Mouse (Mus musculus): ENCODE measurements at regions not wholly inside any gene's neighbourhood (a gene's known extent, or its start where the extent isn't known, plus 50 kb on each side); places are given as distances from the start of the nearest gene placed in this dataset.

DNA sequence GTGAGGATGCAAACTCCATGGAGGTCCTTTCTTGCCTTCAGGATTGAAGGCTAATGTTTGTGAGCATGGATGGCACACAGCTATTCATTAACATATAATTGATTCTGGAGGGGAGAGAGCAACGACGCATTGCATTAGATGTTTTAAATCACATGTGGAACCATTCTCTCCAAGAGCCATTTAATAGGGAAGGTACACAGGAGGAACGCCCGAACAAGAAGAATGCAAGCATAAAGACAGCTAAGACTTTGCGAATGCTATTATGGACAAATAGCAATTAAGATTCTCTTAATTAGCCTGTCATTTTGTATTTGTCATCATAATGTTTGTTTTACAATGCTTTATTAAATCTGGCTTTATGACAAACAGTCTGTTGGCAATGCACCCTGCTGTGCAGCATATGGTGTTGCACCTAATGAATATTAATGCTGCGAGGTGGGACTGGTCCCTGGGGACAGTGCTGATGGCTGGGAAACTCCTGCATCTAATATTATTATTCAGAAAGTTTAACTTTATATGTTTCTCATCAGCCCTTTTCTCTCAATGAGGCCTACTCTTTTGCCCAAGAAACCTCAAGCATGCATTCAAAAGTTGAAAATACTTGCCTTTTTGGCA is 497.5 kb downstream of the Pros1 start:
- no peak for DNase-seq

DNA sequence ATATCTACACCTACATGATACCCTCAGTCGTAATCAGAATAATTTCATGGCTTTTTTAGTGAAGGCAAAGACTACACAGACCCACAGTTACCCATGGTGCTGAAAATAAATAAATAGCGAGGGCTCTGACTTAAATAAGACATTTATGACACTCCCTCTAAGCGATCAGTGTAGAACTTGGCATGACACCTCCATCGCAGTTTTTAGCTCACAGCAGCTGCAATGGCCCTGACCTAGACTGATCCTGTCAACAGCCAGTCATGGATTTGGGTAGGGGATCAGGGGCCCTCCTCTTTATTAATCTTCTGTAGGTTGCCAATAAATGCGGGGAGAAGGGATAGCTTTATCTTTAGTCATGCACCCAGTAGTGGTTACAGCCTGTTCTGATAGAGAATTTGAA is 494.1 kb downstream of the Epha3 start:
- DNase-seq = no peak

GRCm38 (mm10) chr16:63371275-63371674 is 492.7 kb downstream of the Epha3 start:
- DNase-seq = no peak

DNA sequence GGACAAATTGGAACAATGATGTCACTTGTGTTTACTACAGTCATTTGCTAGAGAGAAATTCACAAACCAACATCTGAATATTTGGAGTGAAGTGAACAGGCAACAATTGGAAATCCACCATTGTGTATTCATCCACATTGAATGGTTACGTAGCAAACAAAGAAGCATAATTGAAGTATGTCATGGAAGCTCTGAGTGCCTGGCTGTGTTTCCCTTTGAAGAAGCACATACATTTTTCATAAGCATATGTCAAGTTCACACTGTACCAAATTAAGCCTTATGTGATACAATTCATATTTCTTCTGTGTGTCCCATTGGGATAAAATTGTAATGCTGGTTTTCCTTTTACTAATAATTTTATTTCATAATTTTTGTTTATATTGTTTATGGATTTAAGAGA is 459.0 kb downstream of the Epha3 start:
- DNase-seq = no peak

DNA sequence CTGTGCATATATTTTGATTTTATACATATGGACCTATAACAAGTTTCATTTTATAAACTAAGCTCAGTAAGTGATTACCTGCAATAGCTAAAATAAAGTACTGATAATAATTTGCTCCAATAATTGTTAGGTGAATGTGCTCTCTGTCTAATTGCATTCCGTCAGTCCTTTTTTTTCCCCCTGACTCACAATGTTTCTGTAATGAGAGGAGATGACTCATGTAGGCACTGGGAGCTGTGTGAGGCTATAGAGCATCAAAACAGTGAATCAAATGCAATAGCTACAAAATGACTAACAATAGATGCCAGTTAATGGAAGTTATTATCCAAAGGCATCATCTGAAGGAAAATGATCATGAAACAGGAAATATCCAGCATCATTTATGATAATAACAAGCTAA is 451.3 kb downstream of the Epha3 start:
- DNase-seq = no peak

DNA sequence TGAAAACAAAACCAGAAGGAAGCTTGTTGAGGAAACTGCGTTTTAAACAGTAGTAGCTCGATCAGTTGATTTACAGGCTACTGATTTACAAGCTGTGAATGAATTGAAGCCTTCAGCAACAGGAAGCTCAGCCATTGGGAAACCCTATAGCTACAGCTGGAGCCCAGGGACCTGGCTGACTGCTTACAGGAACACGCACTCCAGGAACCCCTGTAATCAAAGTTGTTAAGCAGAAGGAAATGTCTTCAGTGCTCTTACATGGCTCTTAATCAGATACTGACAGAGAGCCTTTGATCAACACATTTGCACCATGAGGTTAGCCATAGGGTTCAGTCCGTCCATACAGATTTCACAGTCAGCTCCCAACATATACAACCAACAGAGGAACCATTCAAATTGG is 411.7 kb downstream of the Epha3 start:
- DNase-seq = no peak

- no peak for DNase-seq
Measured at GRCm38 (mm10) chr16:63466615-63467014, 397.4 kb downstream of the Epha3 start.

GRCm38 (mm10) chr16:63468851-63469250 is 395.1 kb downstream of the Epha3 start:
- no peak for DNase-seq
